Comparison of ENCODE assay signal across 8 mouse cellular contexts in genomic region chr2:13855510-13855909, GRCm38 (mm10).
DNase-seq lines count a peak whose midpoint lies in the region; ATAC-seq and TF ChIP-seq lines count a peak whose summit lies in the region.

No protein-coding gene starts in this region.

- no peaks in the 10 kb centered on the region for H3K27me3 ChIP-seq in hindbrain, postnatal 0 days (ENCODE audit: insufficient read depth, low read length)
- H3K27me3 ChIP-seq in hindbrain, embryonic 10.5 days (ENCODE audit: insufficient read depth, poor library complexity, severe bottlenecking): no peaks in the 10 kb centered on the region

- no peaks in the 10 kb centered on the region for H3K9me3 ChIP-seq in hindbrain, postnatal 0 days (ENCODE audit: low read length)
- no peaks in the 10 kb centered on the region for H3K9me3 ChIP-seq in hindbrain, embryonic 10.5 days

- no peaks in the 10 kb centered on the region for H3K36me3 ChIP-seq in hindbrain, postnatal 0 days (ENCODE audit: insufficient read depth, low read length)
- no peaks in the 10 kb centered on the region for H3K36me3 ChIP-seq in hindbrain, embryonic 10.5 days

- H3K4me1 ChIP-seq in hindbrain, postnatal 0 days (ENCODE audit: insufficient read depth, low read length): no peaks in the 10 kb centered on the region
- H3K4me1 ChIP-seq in hindbrain, embryonic 10.5 days (replicated peaks): no peaks in the 10 kb centered on the region
- no peaks in the 10 kb centered on the region for H3K4me1 ChIP-seq in cortical plate, adult 2 months (ENCODE audit: control insufficient read depth, insufficient read depth, low read length)

- ATAC-seq in hindbrain, postnatal 0 days: no peak

- DNase-seq in hindbrain, postnatal 0 days (ENCODE audit: low spot score): peak; percentile 33
- DNase-seq in hindbrain, embryonic 10.5 days (ENCODE audit: low spot score): no peak
- DNase-seq in urinary bladder, postnatal 14 days (ENCODE audit: low spot score): peak; percentile 5
- DNase-seq in urinary bladder, adult 18-20 months (ENCODE audit: low spot score in 2 of 2): no peak
- peak; percentile 4 to 15 for DNase-seq in thymus, postnatal 36 days
- no peak for DNase-seq in layer of hippocampus, adult 9-11 months
- DNase-seq in right cerebral cortex, adult 18-20 months: no peak

- WGBS in hindbrain, postnatal 0 days: 66% methylated on average over 3 of the region's 3 CpGs
- WGBS in hindbrain, embryonic 10.5 days: 65% methylated on average over 3 of the region's 3 CpGs

- H3K9ac ChIP-seq in hindbrain, postnatal 0 days (replicated peaks; ENCODE audit: low read length): no peak overlapping the region

- no peak overlapping the region for H3K27ac ChIP-seq in hindbrain, postnatal 0 days
- no peak overlapping the region for H3K27ac ChIP-seq in hindbrain, embryonic 10.5 days
- H3K27ac ChIP-seq in cortical plate, adult 2 months (ENCODE audit: insufficient read depth, low read length): no peak overlapping the region

- TF ChIP-seq CTCF in hindbrain, postnatal 0 days (IDR thresholded peaks at IDR 0.05; ENCODE audit: low read depth): peak; percentile 49
- peak; percentile 18; the same call in 1 of the 2 replicates for TF ChIP-seq CTCF in cortical plate, adult 2 months (IDR thresholded peaks at IDR 0.05; ENCODE audit: extremely low read depth, insufficient read depth, low read length)

- no peak for TF ChIP-seq POLR2A in cortical plate, adult 2 months (IDR thresholded peaks at IDR 0.05; ENCODE audit: extremely low read depth, insufficient read depth, low read length)

- no peak overlapping the region for H3K4me2 ChIP-seq in hindbrain, postnatal 0 days (ENCODE audit: low read depth, low read length)

- no peak overlapping the region for H3K4me3 ChIP-seq in hindbrain, postnatal 0 days (ENCODE audit: low read length)
- H3K4me3 ChIP-seq in hindbrain, embryonic 10.5 days: no peak overlapping the region
- H3K4me3 ChIP-seq in cortical plate, adult 2 months (ENCODE audit: insufficient read depth, low read length): no peak overlapping the region

Comparison
In these comparisons a context has a peak if more than half of its experiments do, and no peak if none do; other contexts are left out.
1. DNase-seq: peak in hindbrain, postnatal 0 days (single experiment), urinary bladder, postnatal 14 days (single experiment) and thymus, postnatal 36 days (2 of 2); none in hindbrain, embryonic 10.5 days (single experiment), urinary bladder, adult 18-20 months (0 of 2), layer of hippocampus, adult 9-11 months (single experiment) and right cerebral cortex, adult 18-20 months (single experiment).